Mouse (Mus musculus) E14TG2a.4 (cell line): ENCODE results near the gene Hcn2.

Source experiments
- H3K27me3 ChIP-seq: 2 replicates; pipeline ENCODE4 v1.6.1; 2014; ENCODE audit warnings: low read length, control low read depth; ENCODE audit not compliant: insufficient read depth
- H3K36me3 ChIP-seq: 2 replicates; pipeline ENCODE4 v1.6.1; 2014; ENCODE audit warnings: low read length, control low read depth; ENCODE audit not compliant: insufficient read depth
- H3K4me1 ChIP-seq: replicated peaks from 2 replicates; pipeline ENCODE4 v1.6.1; 2014; ENCODE audit warnings: low read depth, low read length, control low read depth
- H3K4me3 ChIP-seq: replicated peaks from 2 replicates; pipeline ENCODE4 v1.5.1; 2014; ENCODE audit warnings: mild to moderate bottlenecking, low read length
- H3K9me3 ChIP-seq: 2 replicates; pipeline ENCODE4 v1.6.1; 2014; ENCODE audit warnings: low read length, control low read depth
- CTCF ChIP-seq: conservative IDR thresholded peaks from 2 replicates; pipeline ENCODE4 v1.5.1; 2014; ENCODE audit warnings: low read length
- NANOG ChIP-seq: IDR thresholded peaks from 2 replicates; pipeline ENCODE4 v1.6.1; 2014; ENCODE audit warnings: borderline replicate concordance, low read length, mixed read lengths
- POU5F1 ChIP-seq: IDR thresholded peaks from 2 replicates; pipeline ENCODE4 v1.6.1; 2014; ENCODE audit warnings: low read length, borderline replicate concordance

The Hcn2 gene

DNA sequence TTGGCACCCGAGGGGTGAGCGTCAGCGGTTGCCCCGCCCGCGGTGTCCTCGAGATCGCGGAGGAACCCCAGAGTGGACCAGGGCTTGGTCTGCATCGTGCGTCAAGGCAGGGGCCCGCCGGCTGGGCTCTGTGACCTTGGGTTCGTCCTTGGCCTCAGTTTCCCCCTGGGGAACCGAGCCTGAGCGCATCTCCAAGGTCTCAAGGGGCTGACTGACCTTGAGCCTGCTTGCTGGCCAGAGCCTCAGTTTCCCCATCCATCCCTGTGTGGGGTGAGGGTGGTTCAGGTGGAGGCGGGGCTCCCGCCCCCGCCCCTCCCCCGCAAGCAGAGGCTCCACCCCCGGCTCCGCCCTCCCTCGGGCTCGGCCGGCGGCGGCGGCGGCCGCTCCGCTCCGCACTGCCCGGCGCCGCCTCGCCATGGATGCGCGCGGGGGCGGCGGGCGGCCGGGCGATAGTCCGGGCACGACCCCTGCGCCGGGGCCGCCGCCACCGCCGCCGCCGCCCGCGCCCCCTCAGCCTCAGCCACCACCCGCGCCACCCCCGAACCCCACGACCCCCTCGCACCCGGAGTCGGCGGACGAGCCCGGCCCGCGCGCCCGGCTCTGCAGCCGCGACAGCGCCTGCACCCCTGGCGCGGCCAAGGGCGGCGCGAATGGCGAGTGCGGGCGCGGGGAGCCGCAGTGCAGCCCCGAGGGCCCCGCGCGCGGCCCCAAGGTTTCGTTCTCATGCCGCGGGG lies at the start of gene Hcn2:
Hcn2 (plus strand) TSS at position 381 of the 734 bp plus-strand sequence.
- Histone ChIP-seq H3K4me1 (peaks cover 36% of the 10 kb centered on the region), H3K36me3 (peaks cover 16% of the 10 kb centered on the region), H3K4me3 (peak within 1 kb of the TSS; percentile 87), H3K9me3 (no peaks in the 10 kb centered on the region), H3K27me3 (peaks cover 44% of the 10 kb centered on the region)
- TF ChIP-seq POU5F1 (no peak), CTCF (no peak), NANOG (no peak)

DNA sequence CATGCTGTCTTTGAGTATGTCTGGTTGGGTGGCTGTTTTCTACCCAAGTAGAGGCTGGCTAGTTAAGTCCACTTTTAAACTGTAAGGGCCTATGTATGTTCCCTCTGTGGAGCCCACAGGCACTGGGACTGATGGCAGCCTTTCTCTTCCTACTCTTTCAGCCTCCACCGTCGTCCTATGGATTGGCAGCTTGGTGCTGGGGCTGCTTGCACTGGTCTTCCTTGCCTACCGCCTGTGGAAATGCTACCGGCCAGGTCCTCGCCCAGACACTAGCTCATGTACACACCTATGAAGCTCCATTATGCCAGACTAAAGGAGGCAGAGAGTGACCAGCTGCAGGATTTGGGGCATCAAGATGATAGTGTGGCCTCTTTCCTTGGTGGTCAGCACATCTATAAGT lies 48.4 kb upstream of the Hcn2 start:
- Histone ChIP-seq H3K4me1 (peaks cover 56% of the 10 kb centered on the region), H3K9me3 (no peaks in the 10 kb centered on the region), H3K27me3 (no peaks in the 10 kb centered on the region), H3K36me3 (peaks cover 17% of the 10 kb centered on the region), H3K4me3 (no peak overlapping the region)
- TF ChIP-seq POU5F1, result no peak
- TF ChIP-seq CTCF, result no peak
- no peak for TF ChIP-seq NANOG

DNA sequence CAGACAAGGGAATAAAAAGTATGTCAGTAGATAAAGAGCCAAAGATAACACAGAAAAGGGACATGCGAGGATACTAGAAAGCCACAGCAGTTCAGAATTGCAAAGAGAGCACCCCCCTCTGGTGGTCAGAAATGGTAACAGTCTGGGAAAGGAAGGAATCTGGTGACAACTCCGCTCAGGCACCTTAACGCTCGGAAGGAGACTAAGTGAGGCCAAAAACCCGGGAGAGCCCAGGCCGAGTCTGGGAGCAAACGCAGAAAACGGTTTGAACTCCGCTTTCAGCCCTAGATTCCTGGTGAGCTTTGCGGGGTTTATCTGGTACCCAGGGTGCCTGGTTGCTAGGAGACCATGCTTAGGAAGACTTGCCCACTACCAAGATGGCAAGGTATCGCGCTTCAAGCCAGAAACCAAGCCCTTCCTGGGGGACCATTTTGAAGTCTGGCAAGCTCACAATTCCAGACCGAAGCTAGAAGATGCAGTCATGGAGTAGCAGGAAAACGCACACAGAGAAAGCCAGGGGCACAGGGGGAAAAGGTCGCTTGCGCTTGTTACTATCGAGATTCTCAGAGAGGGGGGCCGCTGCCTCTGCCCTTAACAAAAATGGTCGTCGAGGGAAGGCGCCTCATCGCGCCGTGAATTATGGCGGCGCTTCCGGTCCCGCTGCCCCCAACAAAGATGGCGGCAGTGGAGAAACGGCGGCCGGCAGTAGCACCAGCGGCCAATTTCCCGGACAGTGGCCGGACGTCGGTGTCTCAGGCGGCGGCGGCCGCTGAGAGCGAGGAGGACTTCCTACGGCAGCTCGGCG lies 47.5 kb upstream of the Hcn2 start, which contains the start of gene Tpgs1:
Tpgs1 (plus strand) TSS at position 599 of the 805 bp plus-strand sequence.
- Histone ChIP-seq H3K9me3 (no peaks in the 10 kb centered on the region), H3K4me3 (peak within 1 kb of the TSS; percentile 100), H3K36me3 (peaks cover 23% of the 10 kb centered on the region), H3K4me1 (peaks cover 56% of the 10 kb centered on the region), H3K27me3 (no peaks in the 10 kb centered on the region)
- TF ChIP-seq POU5F1, result no peak
- no peak for TF ChIP-seq NANOG
- TF ChIP-seq CTCF, result peak; percentile 93

DNA sequence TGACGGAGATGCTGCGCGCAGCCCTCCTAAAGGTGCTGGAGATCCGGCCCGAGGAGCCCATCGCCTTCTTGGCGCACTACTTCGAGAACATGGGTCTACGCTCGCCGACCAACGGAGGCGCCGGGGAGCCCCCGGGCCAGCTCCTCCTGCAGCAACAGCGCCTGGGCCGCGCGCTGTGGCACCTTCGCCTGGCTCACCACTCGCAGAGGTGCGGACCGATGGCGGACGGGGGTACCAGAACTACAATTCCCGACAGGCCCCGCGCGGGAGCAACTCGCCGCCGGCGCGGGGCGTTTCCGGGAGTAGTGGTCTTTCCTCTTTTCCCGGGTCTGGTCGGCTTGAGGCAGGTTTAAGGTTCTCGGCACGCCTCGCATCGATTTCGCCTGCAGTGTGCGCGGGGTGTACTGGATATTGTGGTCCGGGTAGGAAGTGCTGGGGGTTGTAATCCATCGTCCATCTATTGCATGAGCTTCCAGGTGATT lies 46.8 kb upstream of the Hcn2 start:
- Histone ChIP-seq H3K27me3 (no peaks in the 10 kb centered on the region), H3K9me3 (no peaks in the 10 kb centered on the region), H3K4me1 (peaks cover 57% of the 10 kb centered on the region), H3K4me3 (peak overlapping the region; percentile 100), H3K36me3 (peaks cover 27% of the 10 kb centered on the region)
- no peak for TF ChIP-seq CTCF

DNA sequence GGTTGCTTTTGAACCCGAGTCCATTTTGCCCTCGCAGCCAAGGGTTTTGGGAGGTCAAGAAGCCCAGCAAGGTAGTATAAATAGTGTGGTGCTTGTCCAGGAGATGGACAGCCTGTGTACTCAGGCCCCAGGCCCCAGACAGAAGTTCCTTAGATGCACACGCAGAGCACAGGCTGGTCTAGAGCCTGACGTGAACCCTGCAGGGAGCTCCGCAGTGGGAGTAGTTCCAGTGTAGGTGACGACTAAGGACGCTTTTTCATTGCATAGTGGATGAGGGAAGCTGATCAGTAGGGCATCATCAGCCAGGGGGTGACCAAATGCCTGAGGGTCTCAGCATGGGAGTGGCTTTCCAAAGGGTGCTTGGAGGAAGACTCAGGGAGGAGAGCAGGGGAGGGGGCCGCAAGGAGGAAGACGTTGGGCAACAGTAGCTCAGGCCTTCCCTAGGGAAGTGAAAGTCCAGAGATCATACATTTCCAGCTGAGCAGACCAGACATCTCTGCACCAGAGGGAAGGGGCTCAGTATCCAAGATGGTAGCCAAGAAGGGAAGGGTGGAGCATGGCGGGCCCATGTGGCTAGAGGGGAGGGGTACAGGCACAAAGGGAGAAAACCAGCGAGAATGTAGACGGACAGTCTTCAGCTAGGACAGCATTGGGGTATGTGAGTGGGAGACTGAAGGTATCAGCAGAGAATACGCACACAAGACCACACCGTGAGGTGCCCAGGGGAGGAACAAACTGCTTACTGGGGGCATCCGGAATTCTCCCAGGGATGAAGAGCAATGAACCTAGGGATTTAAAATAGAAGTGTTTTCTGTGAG lies 46.2 kb upstream of the Hcn2 start:
- peak overlapping the region; percentile 100 for H3K4me3 ChIP-seq
- H3K27me3 ChIP-seq, result no peaks in the 10 kb centered on the region
- peaks cover 57% of the 10 kb centered on the region for H3K4me1 ChIP-seq
- peaks cover 27% of the 10 kb centered on the region for H3K36me3 ChIP-seq
- TF ChIP-seq CTCF (no peak), POU5F1 (no peak), NANOG (peak; percentile 9; the same call in 1 of the 2 replicates)
- no peaks in the 10 kb centered on the region for H3K9me3 ChIP-seq

DNA sequence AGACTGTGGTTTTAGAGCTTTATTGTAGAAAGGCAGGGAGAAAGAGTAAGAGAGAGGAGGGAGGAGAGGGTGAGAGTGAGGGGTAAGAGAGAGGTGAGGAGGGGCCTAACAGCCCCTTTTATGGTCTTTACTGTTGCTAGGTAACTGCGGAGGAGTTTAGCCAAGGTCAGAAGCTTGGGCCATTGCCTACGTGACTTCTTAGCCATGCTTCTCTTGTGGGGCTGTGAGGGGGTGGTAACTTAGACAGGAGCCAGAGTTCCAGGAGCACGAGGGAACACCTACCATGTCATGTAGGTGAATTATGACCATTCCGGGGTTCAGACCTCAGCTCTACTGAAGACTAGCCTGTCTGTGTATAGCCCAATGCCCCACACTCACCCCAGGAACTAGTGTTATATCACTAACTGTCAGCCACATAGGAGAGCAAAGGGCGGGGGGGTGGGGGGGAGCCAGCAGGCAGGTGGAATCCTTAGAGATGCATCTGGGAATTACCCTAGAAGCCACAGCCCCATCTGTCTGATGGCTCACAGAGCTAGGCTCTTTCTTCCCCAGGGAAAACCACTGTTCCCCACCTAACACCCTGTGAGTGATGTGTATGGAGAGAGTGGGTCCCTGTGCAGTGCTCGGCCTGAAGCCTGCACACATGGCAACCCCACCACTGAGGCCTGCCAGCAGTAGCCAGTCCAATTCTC lies 44.9 kb upstream of the Hcn2 start:
- TF ChIP-seq POU5F1, result no peak
- no peak for TF ChIP-seq NANOG
- TF ChIP-seq CTCF, result no peak

DNA sequence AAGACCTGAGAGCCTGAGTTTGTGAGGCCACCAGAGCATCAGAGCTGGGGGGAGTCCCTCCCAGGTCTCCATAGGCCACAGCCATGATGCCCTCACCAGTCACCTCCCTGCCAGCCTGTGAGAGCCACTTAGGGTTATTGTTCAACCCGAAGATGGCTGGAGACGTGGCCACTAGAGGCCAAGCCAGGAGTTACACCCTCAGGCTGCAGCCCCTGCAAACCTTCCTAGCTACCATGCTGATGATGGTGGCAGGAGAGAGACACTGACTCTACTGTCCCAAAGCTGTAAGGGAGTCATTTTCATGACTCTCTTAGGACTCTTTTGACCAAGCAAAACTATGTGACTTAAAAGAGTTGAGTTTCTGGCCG lies 44.4 kb upstream of the Hcn2 start:
- Histone ChIP-seq H3K4me1 (peaks cover 60% of the 10 kb centered on the region), H3K9me3 (no peaks in the 10 kb centered on the region), H3K36me3 (peaks cover 34% of the 10 kb centered on the region), H3K27me3 (no peaks in the 10 kb centered on the region), H3K4me3 (peak overlapping the region; percentile 71)
- TF ChIP-seq CTCF (peak; percentile 40), POU5F1 (no peak), NANOG (no peak)

More for the DNA sequence above, 44.9 kb upstream of the Hcn2 start:
- Histone ChIP-seq H3K27me3 (no peaks in the 10 kb centered on the region), H3K9me3 (no peaks in the 10 kb centered on the region), H3K4me1 (peaks cover 58% of the 10 kb centered on the region), H3K4me3 (peak overlapping the region; percentile 100), H3K36me3 (peaks cover 34% of the 10 kb centered on the region)

DNA sequence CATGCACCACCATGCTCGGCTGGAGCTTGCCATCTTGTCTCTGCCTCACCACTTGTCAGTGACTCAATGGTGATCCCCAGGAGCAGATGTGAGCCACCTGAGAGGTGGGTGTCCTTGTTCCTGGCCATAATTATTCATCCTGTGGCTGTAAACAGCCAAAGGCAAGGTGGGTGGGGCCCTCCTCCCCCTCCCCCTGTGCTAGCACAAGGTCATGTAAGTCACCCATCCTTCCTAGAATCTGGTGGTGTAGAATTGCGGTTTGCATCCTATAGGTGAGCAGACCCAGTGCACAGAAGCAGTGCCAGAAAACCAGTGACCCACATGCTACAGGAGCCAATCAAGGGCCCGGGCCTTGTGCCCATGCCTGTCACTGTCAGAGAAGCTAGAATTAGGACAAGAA lies 43.4 kb upstream of the Hcn2 start:
- no peaks in the 10 kb centered on the region for H3K9me3 ChIP-seq
- H3K4me3 ChIP-seq, result peak overlapping the region; percentile 71
- peaks cover 34% of the 10 kb centered on the region for H3K36me3 ChIP-seq
- TF ChIP-seq CTCF, result no peak
- TF ChIP-seq POU5F1, result no peak
- no peak for TF ChIP-seq NANOG
- H3K27me3 ChIP-seq, result no peaks in the 10 kb centered on the region
- peaks cover 66% of the 10 kb centered on the region for H3K4me1 ChIP-seq
